Comparison of ENCODE assay signal across 10 mouse cellular contexts in genomic region chr8:126026584-126026983, GRCm38 (mm10). TPM values are rescaled to one million over a fixed set of nuclear protein-coding genes. Genes with fewer than 3 reads are reported as not detected.
A peak's percentile ranks its signal among the peaks of the same experiment; 100 is the strongest.
DNase-seq lines count a peak whose midpoint lies in the region; ATAC-seq and TF ChIP-seq lines count a peak whose summit lies in the region.
"Had no signal": no experiment of that assay in that cellular context is flagged by ENCODE, and none has a peak within 500 bp of the region (broad histone marks: within the 10 kb centered on the region; RNA-seq: fewer than 3 reads in every experiment).

No protein-coding gene starts in this region.

- TF ChIP-seq POLR2A in lung, adult 2 months (IDR thresholded peaks at IDR 0.05; ENCODE audit: borderline replicate concordance, extremely low read depth, low read depth, low read length), result no peak

- H3K4me3 ChIP-seq in lung, adult 2 months (replicated peaks; ENCODE audit: extremely low read depth, low read depth, low read length), result no peak overlapping the region
- no peak overlapping the region for H3K4me3 ChIP-seq in lung, postnatal 0 days (ENCODE audit: low read depth, low read length)

- DNase-seq in lung, adult 18-20 months, result peak; percentile 20 to 56
- DNase-seq in lung, adult 2 months, result no peak
- peak; percentile 41 for DNase-seq in kidney, adult 9 months
- DNase-seq in lung, postnatal 0 days (ENCODE audit: low spot score), result peak; percentile 79
- no peak for DNase-seq in neural tube, embryonic 10.5 days (ENCODE audit: extremely low spot score, low spot score)
- DNase-seq in adrenal gland, adult 18-20 months (ENCODE audit: low spot score in 2 of 2), result no peak
- no peak for DNase-seq in urinary bladder, postnatal 36 days (ENCODE audit: low spot score in 2 of 2)
- DNase-seq: layer of hippocampus, adult 9-11 months had no signal

- no peaks in the 10 kb centered on the region for H3K9me3 ChIP-seq in lung, postnatal 0 days (ENCODE audit: low read length)

- peak; percentile 72 for ATAC-seq in lung, postnatal 0 days
- ATAC-seq: activated CD4-positive, CD25-positive, alpha-beta regulatory T cell, adult 4 months had no signal

- no peak for TF ChIP-seq CTCF in lung, adult 2 months (IDR thresholded peaks at IDR 0.05; ENCODE audit: insufficient read depth, low read length)
- no peak for TF ChIP-seq CTCF in lung, postnatal 0 days (IDR thresholded peaks at IDR 0.05)

- no peak overlapping the region for H3K9ac ChIP-seq in lung, postnatal 0 days (replicated peaks; ENCODE audit: low read depth)
- H3K9ac ChIP-seq: hindbrain, embryonic 14.5 days had no signal

- H3K27me3 ChIP-seq in lung, postnatal 0 days (replicated peaks; ENCODE audit: insufficient read depth, low read length), result no peaks in the 10 kb centered on the region

- 42% methylated on average over 9 of the region's 9 CpGs for WGBS in lung, adult 2 months
- WGBS in lung, postnatal 0 days, result 36% methylated on average over 9 of the region's 9 CpGs

- TF ChIP-seq EP300 in lung, postnatal 0 days (IDR thresholded peaks at IDR 0.05), result no peak

- H3K36me3 ChIP-seq in lung, postnatal 0 days (ENCODE audit: insufficient read depth, low read length), result no peaks in the 10 kb centered on the region

- H3K27ac ChIP-seq in lung, postnatal 0 days (ENCODE audit: low read length), result no peak overlapping the region
- H3K27ac ChIP-seq: hindbrain, embryonic 14.5 days had no signal

- peaks cover 4% of the 10 kb centered on the region; the same call in 1 of the 2 replicates for H3K4me1 ChIP-seq in lung, adult 2 months (ENCODE audit: control insufficient read depth, insufficient read depth, low read length)
- H3K4me1 ChIP-seq in lung, postnatal 0 days (ENCODE audit: insufficient read depth, low read depth, low read length), result no peaks in the 10 kb centered on the region; the same call in 1 of the 2 replicates

- H3K4me2 ChIP-seq in lung, postnatal 0 days (replicated peaks; ENCODE audit: low read depth, low read length), result no peak overlapping the region; the same call in 1 of the 2 replicates
- H3K4me2 ChIP-seq: hindbrain, embryonic 14.5 days had no signal

RNA-seq across cellular contexts. Expression of gene Kcnk1, which starts 31.6 kb away (rescaled TPM):
- 14.7 and 23.9 TPM in 2 replicates for polyA plus RNA-seq in lung, adult 2 months (2012; rRNA removed)
- 34.0 and 63.6 TPM in 2 replicates for polyA plus RNA-seq in lung, postnatal 0 days (2015; fragmentation: Nextera tagmentation; extraction: Ambion mirVana)
- 10 to 100 TPM in 1 of 2 experiments, 1 to 10 TPM in 1; 1.4 to 11.9 TPM for total RNA-seq in adrenal gland, adult 18-20 months (2021)
- polyA plus RNA-seq: activated CD4-positive, CD25-positive, alpha-beta regulatory T cell, adult 4 months had no signal

Comparison
In these comparisons a context has a peak if more than half of its experiments do, and no peak if none do; other contexts are left out.
1. DNase-seq: peak in lung, adult 18-20 months (2 of 2), kidney, adult 9 months (single experiment) and lung, postnatal 0 days (single experiment); none in lung, adult 2 months (single experiment), neural tube, embryonic 10.5 days (single experiment), adrenal gland, adult 18-20 months (0 of 2) and urinary bladder, postnatal 36 days (0 of 2).